Mouse (Mus musculus): Measurements from ENCODE around the gene Adamts13.

DNA sequence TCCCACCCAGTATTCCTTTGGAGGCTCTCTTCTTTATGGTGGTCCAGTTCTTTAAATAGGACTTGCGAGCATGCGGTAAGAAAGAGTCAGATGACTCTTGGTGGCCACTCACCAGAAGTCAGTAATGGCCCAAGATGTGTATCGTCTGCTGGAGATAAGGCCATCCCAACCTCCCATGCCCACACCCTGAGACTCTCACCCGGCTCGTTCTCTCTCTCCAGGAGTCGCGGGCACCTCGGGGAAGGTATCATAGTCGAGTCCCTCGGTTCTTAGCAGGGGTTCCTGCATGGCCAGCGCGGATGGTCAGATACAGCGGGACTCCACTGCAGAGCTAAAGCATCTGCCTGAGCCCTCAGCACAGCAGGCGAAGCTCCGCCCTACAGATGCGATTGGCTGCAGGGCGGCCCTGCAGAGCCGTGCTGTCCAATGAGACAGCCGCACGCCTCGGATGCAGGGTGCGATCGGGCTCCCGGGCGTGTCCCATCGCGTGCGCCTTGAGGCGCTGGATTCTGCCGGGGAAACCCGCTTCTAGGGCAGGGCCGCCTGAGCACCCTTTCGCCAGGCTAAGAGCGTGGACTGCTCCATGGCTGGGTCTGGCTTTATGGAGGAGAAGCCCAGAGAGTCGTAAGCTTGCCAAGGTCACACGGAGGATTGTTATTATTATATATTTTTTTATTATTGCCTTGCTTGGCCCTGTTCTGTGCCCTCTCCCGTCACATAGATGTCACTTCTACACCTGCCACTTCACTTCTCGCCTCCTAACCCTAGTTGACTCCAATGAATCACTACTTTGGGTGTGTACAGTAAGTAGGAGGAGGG, 54.6 kb downstream of the Adamts13 start, which contains the start of gene Slc2a6:
- no peak for TF ChIP-seq CTCF (conservative IDR thresholded peaks at IDR 0.05; ENCODE audit: insufficient read depth, insufficient read length, low read depth, low read length)
- TF ChIP-seq POLR2A (IDR thresholded peaks at IDR 0.05; ENCODE audit: low read depth, low read length), result no peak
